Mouse (Mus musculus): ENCODE measurements around the gene Myzap.
"Not testable (repeated sequence)": the region's sequence is repeated elsewhere in the genome, so short reads cannot be mapped to it uniquely, and the experiment has no call there.

Myzap gene

DNA sequence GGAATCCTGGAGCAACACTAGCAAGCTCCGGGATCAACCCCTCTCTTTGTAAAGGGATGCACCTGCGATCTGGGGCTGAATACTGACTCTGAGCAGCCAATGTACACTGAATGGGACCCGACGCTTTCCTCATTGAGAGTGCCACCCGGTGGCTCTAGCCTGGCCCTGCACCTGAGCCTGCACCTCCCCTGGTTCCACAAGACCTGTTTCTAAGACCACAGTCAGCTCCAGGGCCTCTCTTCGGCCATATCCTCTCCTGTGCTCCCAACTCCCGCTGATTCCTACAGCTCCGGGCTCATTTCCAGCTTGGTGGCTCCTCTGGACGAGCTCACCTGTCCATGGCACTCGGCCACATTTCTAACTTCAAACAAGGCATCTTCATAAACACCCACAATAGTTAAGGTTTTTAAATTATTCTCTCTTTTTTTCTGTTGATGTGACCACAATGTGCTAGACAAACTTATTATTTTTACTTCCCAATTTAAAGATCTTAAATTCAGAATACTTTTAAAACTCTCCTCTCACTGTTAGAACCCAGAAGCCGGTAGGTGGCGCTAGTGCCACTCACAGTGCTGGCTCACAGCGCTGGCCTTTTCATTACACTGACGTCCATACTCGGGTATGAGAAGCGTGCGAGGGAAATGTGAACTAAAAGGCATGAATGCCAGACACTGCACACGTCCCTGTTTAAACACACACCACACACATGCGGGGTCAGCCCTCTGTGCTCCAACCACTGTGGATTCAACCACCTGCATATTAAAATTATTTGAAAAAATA is 48.5 kb downstream of the Myzap start:
- DNase-seq (ENCODE audit: low spot score) = peak; percentile 89

DNA sequence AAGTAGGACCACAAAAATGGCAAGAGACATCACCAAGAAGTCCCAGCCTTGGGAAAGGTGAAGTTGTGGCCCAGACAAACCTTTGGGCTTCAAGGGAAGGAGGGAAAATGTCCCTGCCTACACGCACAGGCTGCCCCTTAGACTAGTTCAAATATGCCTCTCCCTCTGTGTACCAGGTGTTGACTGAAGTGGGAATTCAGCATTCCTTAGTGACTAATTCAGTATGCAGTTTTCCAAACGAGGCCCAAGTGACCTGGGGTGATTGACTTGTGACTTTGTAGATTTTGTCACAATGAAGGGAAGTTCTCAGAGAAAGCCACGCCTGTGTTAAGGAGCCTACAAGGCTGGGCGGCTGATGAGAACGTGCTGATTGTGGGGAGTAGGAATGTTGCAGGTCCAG is 49.9 kb downstream of the Myzap start:
- DNase-seq (ENCODE audit: low spot score) = peak; percentile 32

DNA sequence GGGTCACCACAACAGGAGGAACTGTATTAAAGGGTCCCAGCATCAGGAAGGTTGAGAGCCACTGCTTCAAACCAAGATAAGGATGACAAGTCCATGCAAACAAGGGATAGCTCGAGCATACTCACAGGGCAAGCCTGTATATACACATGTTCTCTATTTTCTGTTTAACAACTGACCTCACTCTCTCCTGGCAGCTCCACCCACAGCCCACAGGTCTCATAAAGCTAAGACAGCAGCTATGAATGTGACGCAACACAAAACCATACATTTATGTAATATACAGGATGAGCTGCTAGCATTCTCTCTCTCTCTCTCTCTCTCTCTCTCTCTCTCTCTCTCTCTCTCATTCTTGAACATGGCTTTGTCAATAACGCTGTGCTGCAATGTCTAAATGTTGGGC is 51.4 kb downstream of the Myzap start:
- DNase-seq (ENCODE audit: low spot score) = no peak

DNA sequence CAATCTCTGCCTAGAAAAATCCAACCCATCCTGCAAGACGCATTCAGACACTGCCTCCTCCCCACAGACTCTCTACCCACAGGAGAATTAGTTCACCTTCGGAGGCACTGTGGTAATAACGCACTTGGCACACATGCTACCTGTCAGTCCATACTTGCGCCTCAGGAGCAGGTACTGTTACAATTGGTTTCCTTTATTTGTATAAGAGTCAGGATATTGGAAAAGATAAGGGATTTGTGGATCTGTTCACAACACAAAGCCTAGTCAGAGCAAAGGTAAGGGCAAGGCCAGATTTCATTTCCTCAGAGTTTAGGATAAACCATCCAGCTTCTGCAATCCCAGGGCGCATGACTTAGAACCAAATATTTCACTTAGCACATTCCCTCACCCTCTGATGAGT is 56.4 kb downstream of the Myzap start:
- no peak for DNase-seq (ENCODE audit: low spot score)

DNA sequence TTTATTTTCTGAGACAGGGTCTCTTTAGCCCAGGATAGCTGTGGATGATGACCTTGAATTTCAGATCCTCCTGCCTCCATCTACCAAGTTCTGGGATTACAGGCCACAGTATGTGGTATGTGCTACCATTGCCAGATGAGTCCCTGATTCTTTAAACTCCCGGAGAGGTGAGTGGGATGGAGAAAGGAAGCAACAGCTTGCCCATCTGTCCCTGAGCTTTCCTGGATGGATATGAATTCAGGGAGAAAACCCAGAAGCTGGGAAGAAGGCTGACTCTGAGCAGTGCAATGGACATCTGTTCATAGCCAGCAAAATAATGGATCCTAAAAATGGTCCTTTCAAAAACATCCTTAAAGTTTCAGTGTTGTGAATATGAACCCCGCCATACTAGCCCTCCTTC is 57.1 kb downstream of the Myzap start:
- DNase-seq (ENCODE audit: low spot score) = no peak

DNA sequence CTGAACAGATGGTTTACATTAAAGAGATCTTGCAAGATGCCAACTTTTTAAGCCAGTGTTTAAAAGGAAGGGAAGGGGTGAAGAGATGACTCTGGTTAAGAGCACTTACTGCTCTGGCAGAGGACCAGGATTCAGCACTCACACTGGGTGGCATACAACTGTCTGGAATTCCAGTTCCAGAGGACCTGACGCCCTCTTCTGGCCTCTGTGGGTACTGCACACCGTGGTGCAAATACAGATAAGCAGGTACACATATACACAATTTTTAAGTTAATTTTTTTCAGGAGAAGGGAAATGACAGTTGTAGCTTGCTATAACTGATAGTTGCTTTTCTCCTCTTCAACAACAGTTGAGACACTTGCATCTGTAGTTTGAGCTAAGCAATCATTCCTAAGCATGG is 62.2 kb downstream of the Myzap start:
- no peak for DNase-seq (ENCODE audit: low spot score)

DNA sequence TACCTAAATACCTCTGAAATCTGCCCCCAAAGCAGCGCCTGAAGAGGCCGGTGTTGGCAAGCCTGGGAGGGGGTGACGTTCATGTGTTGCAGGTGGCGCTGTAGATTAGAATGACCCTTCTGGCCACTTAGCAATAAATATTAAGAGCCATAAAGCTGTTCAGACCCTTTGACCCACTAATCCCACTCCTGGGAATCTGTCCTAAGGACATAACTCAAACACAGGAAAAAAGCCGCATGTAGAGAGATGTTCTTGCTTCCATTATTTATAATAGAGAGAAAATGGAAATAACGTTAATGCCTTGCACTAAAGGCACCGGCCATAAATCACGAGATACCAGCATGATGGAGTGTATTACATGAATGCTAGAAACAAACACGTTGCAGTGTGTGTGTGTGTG is 64.7 kb downstream of the Myzap start:
- DNase-seq (ENCODE audit: low spot score) = no peak

DNA sequence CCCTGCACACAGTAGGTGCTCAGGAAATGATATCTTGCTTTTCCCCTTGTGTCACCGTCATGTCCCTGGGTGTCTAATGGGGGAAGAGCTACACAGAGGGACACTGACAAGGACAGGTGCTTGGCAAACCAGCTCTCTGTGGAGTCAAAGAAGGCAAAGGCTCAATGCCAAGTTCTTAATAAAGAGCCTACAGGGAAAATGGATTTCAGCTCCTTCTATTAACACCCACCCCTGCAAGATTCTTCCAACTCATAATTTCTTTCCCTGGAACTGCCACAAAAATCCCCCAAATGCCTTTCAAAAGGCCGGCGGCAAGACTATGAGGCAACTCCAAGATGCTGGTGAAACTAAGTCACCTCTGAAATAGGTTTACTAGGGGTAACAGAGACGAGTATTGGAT is 68.3 kb downstream of the Myzap start:
- no peak for DNase-seq (ENCODE audit: low spot score)

DNA sequence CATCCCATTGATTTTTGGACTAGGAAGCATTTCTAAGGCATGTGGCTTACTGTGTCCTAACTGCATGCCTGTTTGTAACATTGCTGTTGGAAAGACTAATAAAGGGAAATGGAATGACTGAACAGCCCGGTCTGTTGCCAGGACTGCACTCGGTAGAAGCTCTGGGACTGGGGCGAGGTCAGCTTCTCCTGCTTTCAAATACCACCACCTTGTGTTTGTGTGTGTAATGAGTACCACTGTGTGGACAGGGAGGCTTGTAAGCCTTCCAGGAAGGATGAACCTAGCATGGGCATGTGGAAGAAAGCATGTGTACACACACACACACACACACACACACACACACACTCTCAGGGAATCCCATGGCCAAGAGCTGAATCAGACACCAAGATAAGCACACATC is 72.3 kb downstream of the Myzap start:
- no peak for DNase-seq (ENCODE audit: low spot score)

DNA sequence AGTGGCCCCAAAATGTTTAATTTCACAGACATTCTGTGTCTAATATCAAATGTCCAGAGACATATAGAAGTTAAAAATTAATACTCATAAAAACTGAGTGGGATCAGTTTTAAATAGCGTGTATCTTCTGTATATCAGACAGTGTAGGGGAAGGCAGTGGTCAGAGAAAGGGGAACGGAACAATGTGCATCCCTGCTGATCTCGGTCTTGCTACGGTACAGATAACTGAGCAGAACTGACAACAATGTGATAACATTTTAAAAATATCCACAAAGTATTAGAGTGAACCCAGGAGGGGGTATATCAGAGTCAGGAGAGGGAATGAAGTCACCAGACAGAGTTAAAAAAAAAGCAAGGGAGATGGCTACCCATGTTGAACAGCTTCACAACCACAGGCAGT is 74.7 kb downstream of the Myzap start:
- DNase-seq (ENCODE audit: low spot score) = no peak

DNA sequence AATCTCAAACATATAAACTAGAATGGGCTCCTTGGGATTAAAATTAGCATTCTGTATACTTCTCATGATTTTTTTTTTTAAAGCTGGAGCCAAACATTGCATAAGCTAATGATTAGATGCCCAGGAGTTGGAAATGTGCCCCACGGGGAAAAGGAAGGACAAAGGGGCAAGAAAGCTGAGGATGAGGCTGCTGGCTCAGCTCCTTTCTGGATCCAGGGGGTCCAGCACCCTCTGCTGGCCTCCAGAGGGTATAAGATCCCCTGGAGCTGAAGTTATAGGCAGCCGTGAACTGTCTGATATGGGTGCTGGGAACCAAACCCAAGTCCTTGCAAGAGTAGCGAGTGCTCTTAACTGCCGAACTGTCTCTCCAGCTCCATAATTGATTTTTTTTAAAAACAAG is 76.3 kb downstream of the Myzap start:
- no peak for DNase-seq (ENCODE audit: low spot score)

DNA sequence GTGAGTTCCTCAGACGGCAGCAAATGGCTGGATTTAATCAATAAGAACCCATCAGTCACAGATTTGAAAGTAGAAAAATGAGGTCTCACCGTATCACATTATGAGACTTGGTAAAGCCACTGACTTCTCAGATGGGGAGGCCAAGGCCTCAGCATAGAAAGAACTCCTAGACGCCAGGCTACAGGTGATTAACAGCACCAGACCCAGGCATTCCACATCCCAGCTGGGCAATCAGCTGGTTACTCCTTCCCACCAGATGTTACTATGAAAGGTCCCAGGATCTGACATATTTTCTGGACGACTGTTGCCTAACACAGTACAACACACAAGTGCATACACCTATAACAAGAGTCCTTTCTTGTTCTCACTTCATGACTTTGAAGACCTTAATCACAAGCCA is 78.6 kb downstream of the Myzap start:
- DNase-seq (ENCODE audit: low spot score) = no peak

DNA sequence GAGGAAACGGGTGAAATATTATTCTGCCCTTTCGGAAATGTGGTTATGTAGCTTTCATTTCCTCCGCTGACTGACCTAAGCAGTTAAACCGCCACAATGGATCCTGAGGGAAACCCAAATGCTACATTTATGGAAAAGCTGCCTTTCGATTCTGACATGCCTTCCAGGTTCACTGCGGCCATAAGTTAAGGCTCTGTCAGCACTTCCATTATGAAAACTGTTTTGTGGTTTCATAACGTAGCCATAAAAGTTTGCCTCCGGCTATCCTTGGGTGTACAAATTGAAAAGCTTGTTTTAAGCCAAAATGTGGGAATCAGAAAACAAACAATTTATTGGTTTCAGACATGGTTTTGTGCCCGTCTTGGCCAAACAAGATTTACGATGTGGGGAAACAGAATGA is 79.3 kb downstream of the Myzap start:
- no peak for DNase-seq (ENCODE audit: low spot score)

DNA sequence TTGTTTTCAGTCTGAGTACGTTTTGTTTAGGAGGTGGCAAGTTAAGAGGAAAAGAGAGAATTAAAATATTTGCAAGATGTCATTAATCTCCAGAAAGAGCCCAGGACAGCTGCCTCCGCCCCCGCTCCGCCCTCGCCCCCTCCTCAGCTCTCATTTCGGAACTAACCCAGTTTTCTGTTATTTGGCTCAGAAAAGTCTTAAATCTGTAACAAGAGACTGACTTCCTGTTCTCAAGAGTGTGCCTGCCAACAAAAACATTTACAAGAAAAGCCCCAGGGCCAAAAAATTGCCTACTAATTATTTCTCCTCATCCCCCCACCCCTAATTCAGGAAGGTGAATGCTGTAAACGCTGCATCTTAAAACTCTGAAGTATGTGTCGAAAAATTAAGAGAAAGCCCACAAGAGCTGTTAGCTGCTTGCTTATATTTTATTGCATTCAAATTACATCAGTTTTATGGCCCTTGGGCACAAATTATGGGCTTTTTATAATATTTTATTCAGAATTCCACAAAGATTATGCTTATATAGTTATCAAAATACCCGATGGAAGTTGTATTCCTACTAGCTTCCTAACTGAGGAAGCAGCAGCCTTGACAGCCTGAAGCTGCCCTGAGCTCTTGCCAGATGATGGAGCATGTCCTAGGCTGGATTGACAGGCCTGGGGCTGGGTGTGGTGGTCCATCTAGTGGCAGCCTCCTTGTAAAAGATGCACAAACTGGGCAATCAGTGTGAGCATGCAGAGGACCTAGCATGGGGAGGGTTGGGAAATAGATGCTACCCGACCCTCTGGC is 93.6 kb downstream of the Myzap start:
- DNase-seq (ENCODE audit: low spot score) = no peak

DNA sequence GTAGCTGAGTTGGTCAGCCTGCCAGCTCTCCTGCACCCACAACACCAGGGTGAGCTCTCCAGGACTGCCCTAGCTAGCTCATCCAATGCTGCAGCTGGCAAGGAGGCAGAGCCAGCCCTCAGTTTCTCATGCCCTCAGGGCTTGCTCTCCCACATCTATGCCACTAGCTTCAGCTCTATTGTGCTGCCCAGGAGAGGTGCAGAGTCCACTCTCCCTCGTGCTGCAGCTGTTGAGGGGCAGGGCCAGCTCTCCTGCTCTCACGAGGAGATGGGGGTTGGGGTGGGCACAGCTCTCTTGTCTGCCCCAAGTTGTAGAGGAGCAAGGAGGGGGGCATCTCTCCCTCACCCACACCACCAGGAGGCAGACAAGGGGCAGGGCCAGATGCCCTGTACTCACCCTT is 95.5 kb downstream of the Myzap start:
- no peak for DNase-seq (ENCODE audit: low spot score)

DNA sequence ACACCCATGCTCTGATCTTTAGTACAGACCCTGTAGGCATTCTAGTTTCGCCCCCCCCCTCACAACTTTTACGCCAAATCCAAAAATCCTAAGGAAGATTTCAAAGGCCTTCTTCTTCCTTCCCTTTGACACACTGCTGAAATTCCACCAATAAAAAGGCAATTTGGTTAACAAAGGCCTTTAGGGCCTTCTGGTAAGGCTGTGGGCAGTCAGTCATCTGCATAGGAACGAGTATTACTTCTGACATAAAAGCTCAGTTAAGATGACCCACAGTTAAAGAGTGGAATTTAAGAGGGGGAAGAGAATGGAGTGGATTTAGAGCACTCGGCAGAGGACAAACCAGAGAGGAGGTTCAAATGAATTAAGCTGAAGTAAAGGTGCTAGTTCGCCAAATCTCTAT is 98.4 kb downstream of the Myzap start:
- DNase-seq (ENCODE audit: low spot score) = no peak

DNA sequence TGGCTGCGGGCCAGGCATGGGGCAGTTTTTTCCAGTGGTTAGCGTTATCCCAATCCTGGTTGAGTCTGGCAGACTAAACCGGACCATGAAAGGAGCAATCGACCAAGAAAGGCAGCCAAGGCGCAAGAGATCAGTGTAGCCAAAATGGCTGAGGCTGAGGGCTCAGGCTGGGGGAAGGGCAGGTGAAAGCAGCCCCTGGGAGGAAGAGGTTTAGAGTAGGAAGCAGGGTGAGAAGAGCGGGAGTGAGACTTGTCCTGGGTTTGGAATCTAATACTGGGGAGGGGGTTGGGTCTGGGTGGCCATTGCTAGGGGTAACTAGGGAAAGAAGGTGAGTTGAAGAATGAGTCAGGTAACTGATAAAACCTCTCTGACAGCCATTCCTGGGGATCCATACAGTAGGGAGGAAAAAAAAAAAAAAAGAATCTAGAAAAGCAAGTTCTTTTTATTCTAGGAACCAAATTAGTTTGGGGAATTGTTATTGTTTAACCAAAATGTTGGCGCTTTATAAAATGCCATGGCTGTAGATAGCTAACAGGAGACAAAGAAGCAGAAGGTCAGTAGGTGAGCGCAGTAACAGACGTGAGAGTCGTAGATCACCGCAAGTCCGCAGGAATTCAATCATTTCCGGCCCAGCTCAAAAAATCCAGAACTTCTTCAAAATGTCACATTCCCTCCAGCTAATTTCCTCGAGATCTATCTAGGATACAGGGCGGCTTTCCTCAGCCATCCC is 99.7 kb downstream of the Myzap start:
- no peak for DNase-seq (ENCODE audit: low spot score)

DNA sequence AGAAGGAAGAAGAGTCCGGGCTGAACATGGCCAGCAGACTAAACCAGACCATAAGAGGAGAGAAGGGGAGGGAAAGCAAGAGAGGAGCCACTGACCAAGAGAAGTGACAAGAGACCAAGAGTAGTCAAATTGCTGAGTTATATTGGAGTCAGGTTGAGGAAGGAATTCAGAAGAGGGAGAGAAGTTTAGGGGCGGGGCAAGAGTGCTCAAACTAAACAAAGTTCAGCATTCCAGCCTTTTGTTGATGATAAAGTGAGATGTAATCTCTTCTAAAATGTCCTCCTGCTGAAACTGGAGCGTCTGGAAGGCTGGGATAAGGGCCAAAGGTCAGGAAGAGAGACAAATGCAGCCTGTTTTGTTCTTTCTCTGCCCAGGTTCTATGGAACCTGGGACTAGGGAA is 102.1 kb downstream of the Myzap start:
- DNase-seq (ENCODE audit: low spot score) = no peak

DNA sequence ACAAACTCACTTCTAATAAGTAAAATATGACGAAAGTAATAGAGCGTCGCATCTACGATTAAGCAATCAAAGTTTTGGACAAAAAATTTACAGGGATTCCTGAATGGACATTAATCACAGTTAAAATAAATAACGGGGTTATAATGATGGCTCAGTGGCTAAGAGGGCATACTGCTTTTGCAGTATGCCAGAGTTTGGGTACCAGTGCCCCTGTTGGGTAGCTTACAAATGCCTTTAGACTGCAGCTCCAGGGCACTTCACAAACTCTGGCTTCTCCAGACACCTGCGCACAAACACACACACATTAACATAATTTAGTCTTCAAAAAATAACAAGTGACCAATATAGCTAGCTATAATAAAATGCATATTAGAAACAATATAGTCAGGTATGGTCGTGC is 106.0 kb downstream of the Myzap start:
- no peak for DNase-seq (ENCODE audit: low spot score)

DNA sequence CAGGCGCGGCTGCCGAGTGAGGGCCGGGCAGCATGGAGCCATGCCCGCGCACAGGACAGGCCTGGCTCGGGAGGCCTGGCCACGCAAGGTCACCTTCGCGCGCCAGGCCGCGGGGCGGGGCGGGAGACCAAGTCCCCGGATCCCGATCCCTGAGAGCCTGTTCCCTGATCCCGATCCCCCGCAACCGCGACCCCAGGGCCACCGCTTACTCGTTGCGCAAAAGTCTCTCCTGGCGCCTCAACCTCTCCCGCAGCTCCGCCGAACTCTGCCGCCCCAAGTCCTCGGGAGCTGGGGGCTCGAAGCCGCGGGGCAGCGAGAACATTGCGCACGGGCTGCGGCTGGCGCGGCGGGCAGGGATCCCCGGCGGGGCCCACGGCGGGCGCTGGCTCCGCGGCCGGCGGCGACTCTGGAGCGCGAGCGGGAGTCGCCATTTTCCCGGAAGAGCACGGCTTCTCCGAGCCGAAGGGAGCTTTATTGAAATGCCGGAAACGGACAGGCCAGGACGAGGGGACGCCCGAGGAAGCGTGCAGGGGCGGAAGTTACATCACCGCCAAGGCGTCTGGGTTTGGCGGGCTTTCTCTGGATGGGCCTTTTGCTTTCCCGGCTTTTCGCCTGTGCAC is 106.6 kb downstream of the Myzap start, which contains the start of gene Polr2m:
Gene Polr2m, minus strand, starts transcription at position 461 of the 620 bp plus-strand sequence.
- DNase-seq (ENCODE audit: low spot score) = peak; percentile 95

DNA sequence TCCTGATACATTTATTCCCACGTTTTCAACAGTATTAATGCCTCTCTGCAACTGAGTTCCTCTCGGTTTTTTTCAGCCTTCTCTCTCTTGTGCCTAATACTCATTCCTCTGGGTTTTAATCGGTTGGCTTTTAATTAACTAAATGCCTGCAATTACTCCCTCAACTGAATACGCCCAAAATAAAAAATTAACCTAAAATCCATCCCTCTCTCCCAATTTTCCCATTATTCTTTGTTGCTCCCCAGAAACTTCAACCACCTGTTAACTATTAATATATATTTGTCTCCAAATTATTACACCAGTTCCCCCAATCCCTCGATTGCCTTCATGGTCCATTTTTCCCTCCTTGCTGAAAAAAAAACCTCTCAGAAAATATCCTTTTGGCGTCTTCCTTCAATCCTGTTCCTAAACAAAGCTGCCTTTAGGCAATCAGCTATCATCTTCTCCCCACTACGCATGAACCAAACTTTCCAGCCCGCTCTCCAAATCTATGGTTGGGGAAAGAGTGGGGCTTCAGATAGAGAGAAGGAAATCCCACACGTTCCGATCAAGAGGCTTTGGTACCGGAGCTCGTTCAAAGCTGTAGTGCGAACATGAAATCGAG is 107.2 kb downstream of the Myzap start:
- DNase-seq (ENCODE audit: low spot score) = no peak

DNA sequence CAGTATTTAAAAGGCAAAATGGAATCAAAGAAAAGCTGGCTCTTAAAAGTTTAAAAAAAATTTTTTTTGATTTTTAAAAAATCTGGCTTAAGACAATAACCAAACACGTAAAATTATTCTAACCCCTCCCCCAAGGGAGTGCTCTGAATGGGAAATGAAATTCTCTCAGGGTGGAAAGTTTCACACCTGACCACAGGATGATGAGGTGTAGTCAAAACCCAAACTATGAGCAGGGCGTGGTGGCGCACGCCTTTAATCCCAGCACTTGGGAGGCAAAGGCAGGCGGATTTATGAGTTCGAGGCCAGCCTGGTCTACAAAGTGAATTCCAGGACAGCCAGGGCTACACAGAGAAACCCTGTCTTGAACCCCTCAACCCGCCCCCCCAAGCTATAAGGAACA is 108.3 kb downstream of the Myzap start:
- not testable (repeated sequence) for DNase-seq (ENCODE audit: low spot score)

Measured in urinary bladder, postnatal 14 days (tissue).